Mouse (Mus musculus) urinary bladder, postnatal 10 days (tissue): ENCODE data around the gene Gpnmb.
A peak's percentile ranks its signal among the peaks of the same experiment; 100 is the strongest.

Experiments used
- DNase-seq: peaks from one replicate; pipeline ENCODE4 v3.0.0; 2022; ENCODE audit warnings: low spot score

The Gpnmb gene

GRCm38 (mm10) chr6:49031230-49031629 lies 5.1 kb upstream of the Gpnmb start:
- no peak for DNase-seq

- no peak for DNase-seq
Observed at GRCm38 (mm10) chr6:49032783-49033182, 3.6 kb upstream of the Gpnmb start.

- DNase-seq: no peak
Observed at GRCm38 (mm10) chr6:49037268-49037662, 919 bp downstream of the Gpnmb start.

- no peak for DNase-seq
Observed at GRCm38 (mm10) chr6:49039470-49040180, 3.3 kb downstream of the Gpnmb start.

- DNase-seq: no peak
Observed at GRCm38 (mm10) chr6:49046502-49046901, 10.2 kb downstream of the Gpnmb start.

GRCm38 (mm10) chr6:49046976-49047375 lies 10.6 kb downstream of the Gpnmb start:
- no peak for DNase-seq

- DNase-seq: no peak
Observed at GRCm38 (mm10) chr6:49047848-49048247, 11.5 kb downstream of the Gpnmb start.

GRCm38 (mm10) chr6:49048395-49048794 lies 12.0 kb downstream of the Gpnmb start:
- no peak for DNase-seq

GRCm38 (mm10) chr6:49050677-49051410 lies 14.5 kb downstream of the Gpnmb start:
- DNase-seq: no peak

- DNase-seq: no peak
Observed at GRCm38 (mm10) chr6:49052191-49052590, 15.8 kb downstream of the Gpnmb start.

GRCm38 (mm10) chr6:49055256-49055733 lies 18.9 kb downstream of the Gpnmb start:
- DNase-seq: no peak

GRCm38 (mm10) chr6:49056009-49056408 lies 19.7 kb downstream of the Gpnmb start:
- DNase-seq: no peak

- no peak for DNase-seq
Observed at GRCm38 (mm10) chr6:49057053-49058021, 21.0 kb downstream of the Gpnmb start.

- DNase-seq: no peak
Observed at GRCm38 (mm10) chr6:49068361-49068760, 32.0 kb downstream of the Gpnmb start.

GRCm38 (mm10) chr6:49073304-49074116 lies 37.2 kb downstream of the Gpnmb start, which contains the start of gene Malsu1:
Malsu1 (plus strand) TSS chr6:49073795.
- DNase-seq: peak; percentile 82

- no peak for DNase-seq
Observed at GRCm38 (mm10) chr6:49074117-49074490, 37.8 kb downstream of the Gpnmb start.

- DNase-seq: no peak
Observed at GRCm38 (mm10) chr6:49077894-49078293, 41.5 kb downstream of the Gpnmb start.

GRCm38 (mm10) chr6:49079313-49079712 lies 43.0 kb downstream of the Gpnmb start:
- DNase-seq: no peak

- DNase-seq: no peak
Observed at GRCm38 (mm10) chr6:49083008-49083407, 46.7 kb downstream of the Gpnmb start.

- DNase-seq: no peak
Observed at GRCm38 (mm10) chr6:49094968-49095367, 58.6 kb downstream of the Gpnmb start.

GRCm38 (mm10) chr6:49096421-49096820 lies 60.1 kb downstream of the Gpnmb start:
- DNase-seq: no peak
